Mouse (Mus musculus) hindbrain, embryonic 13.5 days (tissue): ENCODE measurements around the gene Sipa1. TPM values are rescaled to one million over a fixed set of nuclear protein-coding genes. Genes with fewer than 3 reads are reported as not detected.

ENCODE experiments used
- ATAC-seq: fragments of 200-750 bp; cut with Nextera tagmentation; 2 replicates; pipeline ENCODE4 v1.8.0; 2017; ENCODE audit warnings: moderate TSS enrichment; ENCODE audit not compliant: low FRiP score
- H3K27ac ChIP-seq: fragments of 300-500 bp; sonication (generic); 2 replicates; pipeline ENCODE4 v1.5.1; 2015; ENCODE audit warnings: inconsistent platforms, mild to moderate bottlenecking, moderate library complexity
- H3K27me3 ChIP-seq: fragments of 300-500 bp; sonication (generic); 2 replicates; pipeline ENCODE4 v1.6.1; 2015; ENCODE audit warnings: mild to moderate bottlenecking, inconsistent platforms
- H3K36me3 ChIP-seq: fragments of 300-500 bp; sonication (generic); 2 replicates; pipeline ENCODE4 v1.6.1; 2015; ENCODE audit warnings: mild to moderate bottlenecking, inconsistent platforms
- H3K4me1 ChIP-seq: fragments of 300-500 bp; sonication (generic); replicated peaks from 2 replicates; pipeline ENCODE4 v1.6.1; 2015; ENCODE audit warnings: inconsistent platforms
- H3K4me2 ChIP-seq: fragments of 300-500 bp; sonication (generic); 2 replicates; pipeline ENCODE4 v1.6.1; 2015; ENCODE audit warnings: inconsistent platforms, mild to moderate bottlenecking, moderate library complexity
- H3K4me3 ChIP-seq: fragments of 300-500 bp; sonication (generic); 2 replicates; pipeline ENCODE4 v1.5.1; 2015; ENCODE audit warnings: mild to moderate bottlenecking, inconsistent platforms
- H3K9ac ChIP-seq: fragments of 300-500 bp; sonication (generic); 2 replicates; pipeline ENCODE4 v1.6.1; 2015; ENCODE audit warnings: mild to moderate bottlenecking, inconsistent platforms
- H3K9me3 ChIP-seq: fragments of 300-500 bp; sonication (generic); 2 replicates; pipeline ENCODE4 v1.6.1; 2016; ENCODE audit warnings: inconsistent platforms
- WGBS: fragments of 180-500 bp; shearing (Covaris S2); methylation state at CpG from one replicate; pipeline ENCODE4 v1.1.7; 2015; 5-methylcytosine and 5-hydroxymethylcytosine counted together
- polyA plus RNA-seq: library from polyadenylated mRNA; unstranded; fragments of >200 nt; fragmentation: Nextera tagmentation; extraction: Ambion mirVana; gene quantifications from 2 replicates; pipeline ENCODE4 v1.2.1, GENCODE M21; 2015

The Sipa1 gene
- polyA plus RNA-seq, 1 experiment from 2014 or later: 15.4 TPM

DNA sequence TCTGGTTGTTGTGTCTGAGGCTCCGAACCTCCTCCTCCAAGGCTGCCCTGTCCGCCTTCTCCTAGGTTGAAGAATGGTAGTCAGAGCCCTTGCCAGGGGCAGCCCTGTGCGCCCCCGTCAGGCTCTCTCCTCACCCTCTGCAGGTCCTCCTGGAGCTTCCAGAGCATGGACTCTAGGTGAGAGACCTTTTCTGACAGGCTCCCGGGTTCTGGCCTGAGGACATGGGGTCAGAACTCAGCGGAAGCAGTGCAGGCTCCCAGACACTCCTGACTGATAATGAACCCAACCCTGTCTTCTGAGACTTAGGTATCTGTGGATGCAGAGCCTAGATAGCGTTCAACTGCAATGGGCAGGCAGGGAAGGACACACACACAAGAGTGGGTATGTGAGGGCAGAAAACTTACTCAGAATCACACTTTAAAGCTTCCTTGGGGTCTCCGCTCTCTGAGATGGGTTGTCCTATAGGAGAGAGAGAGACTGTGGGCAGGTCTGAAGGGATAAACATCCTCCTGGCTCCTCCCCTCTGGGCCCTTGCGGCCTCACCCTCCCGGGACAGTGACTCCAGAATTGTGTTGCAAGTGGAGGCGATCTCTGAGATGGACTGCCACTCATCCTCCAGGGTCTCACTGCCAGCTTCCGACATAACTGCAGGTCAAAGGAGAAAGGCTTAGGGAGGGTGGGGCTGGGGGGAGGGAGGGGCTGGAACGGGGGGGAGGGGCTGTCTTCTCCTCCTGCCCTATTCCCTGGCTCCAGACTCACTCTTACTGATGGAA, 11.8 kb downstream of the Sipa1 start:
- no peak overlapping the region for H3K9ac ChIP-seq
- 62% methylated on average over 13 of the region's 13 CpGs for WGBS
- H3K27ac ChIP-seq: no peak overlapping the region
- peaks cover 41% of the 10 kb centered on the region for H3K27me3 ChIP-seq
- H3K36me3 ChIP-seq: peaks cover 20% of the 10 kb centered on the region
- no peak overlapping the region for H3K4me2 ChIP-seq
- peaks cover 35% of the 10 kb centered on the region for H3K4me1 ChIP-seq
- no peaks in the 10 kb centered on the region for H3K9me3 ChIP-seq
- no peak overlapping the region for H3K4me3 ChIP-seq
- no peak for ATAC-seq

DNA sequence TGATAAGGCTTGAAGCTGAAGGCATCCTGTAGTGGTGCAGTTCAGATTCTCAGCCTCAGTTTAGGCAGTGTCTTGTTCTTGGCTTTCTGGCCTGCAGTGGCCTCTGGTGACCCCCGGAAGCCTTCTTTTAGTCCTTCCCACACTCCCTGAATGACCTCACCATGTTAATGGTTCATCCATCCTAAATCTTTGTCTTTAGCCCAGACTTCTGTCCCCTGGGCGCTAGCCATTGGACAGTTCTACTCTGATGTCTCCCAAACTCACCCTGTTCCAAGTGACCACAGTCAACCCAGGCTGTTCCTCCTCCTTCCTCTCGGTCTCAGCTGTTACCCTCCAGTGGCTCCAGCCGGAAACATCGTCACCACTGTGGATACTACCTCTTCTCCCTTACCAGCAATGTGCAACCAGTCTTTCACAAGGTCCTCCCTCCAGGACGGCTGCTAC, 14.2 kb downstream of the Sipa1 start:
- H3K36me3 ChIP-seq: peaks cover 44% of the 10 kb centered on the region
- peaks cover 26% of the 10 kb centered on the region for H3K4me1 ChIP-seq
- peak overlapping the region; percentile 72 for H3K9ac ChIP-seq
- H3K9me3 ChIP-seq: no peaks in the 10 kb centered on the region
- peak overlapping the region; percentile 56 for H3K4me2 ChIP-seq
- H3K4me3 ChIP-seq: peak overlapping the region; percentile 25
- WGBS: 76% methylated on average over 6 of the region's 6 CpGs
- H3K27me3 ChIP-seq: peaks cover 18% of the 10 kb centered on the region
- no peak for ATAC-seq
- peak overlapping the region; percentile 88 for H3K27ac ChIP-seq

DNA sequence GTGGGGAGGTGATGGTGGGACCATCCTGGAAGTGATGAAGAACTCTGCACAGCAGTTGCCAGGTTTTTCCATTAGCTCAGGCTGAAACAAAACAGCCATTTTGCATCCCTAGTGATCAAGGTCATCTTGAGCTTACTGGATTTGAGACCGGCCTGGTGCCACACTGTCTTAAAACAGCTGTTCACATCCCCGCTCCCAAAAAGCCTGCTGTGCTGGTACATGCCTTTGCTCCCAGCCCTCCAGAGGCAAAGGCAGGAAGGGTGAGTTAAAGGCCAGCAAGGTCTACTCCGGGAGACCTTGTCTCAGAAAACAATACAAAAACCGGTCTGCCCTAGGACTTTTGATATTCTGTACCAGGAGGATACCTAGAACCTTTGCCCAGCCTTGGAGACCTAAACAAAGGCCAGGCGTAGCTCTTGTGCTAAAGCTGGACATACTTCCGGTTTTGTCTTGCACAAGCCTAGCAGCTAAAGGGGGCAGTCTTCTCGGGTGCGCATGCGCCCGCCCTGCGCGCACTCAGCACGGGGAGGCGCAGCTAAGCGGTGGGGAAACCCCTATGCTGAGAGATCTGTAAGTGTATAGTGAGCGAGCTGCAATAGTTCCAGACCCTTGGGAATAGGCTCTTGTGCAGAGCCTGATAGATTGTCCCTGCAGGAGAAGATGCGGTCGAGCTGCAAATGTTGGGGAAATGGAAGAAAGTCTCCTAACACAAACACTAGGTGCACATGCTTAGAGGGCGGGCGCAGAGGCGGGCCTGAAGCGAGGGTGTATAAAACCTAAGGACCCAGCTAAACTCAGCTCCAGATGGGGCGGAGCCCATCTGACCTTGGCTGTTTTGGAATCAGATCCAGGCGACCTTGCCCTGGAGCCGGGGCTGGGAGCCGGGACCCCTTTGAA, 14.9 kb downstream of the Sipa1 start:
- WGBS: 13% methylated on average over 26 of the region's 26 CpGs
- Histone ChIP-seq H3K4me1 (peaks cover 20% of the 10 kb centered on the region), H3K27me3 (peaks cover 11% of the 10 kb centered on the region), H3K9me3 (no peaks in the 10 kb centered on the region), H3K9ac (peak overlapping the region; percentile 72), H3K4me2 (peak overlapping the region; percentile 56), H3K27ac (peak overlapping the region; percentile 88), H3K4me3 (peak overlapping the region; percentile 25), H3K36me3 (peaks cover 51% of the 10 kb centered on the region)
- ATAC-seq: peak; percentile 90

DNA sequence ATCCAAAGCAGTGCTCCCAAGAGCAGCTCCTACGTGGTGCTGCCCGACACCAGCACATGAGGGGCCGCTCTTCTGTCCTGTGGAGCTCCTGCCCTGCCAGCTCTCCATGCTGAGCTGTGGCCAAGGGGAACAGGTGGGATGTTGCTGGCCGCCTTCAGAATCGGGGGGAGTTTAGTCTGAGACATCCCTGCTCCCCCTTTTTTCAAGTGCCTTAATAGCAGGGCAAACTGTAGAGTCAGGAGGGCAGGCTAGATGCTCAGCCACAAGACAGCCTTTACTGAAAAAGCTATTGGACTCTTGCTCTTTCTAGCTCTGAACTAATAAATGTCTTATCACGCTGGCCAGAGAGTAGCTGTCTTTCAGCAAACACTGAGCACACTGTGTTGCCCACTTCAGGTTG, 15.7 kb downstream of the Sipa1 start:
- WGBS: 94% methylated on average over 6 of the region's 6 CpGs
- no peak for ATAC-seq
- Histone ChIP-seq H3K4me2 (no peak overlapping the region), H3K36me3 (peaks cover 57% of the 10 kb centered on the region), H3K9me3 (no peaks in the 10 kb centered on the region), H3K4me3 (no peak overlapping the region), H3K27me3 (peaks cover 3% of the 10 kb centered on the region), H3K27ac (peak overlapping the region; percentile 88), H3K9ac (0 out of 2 replicates have a peak overlapping the region, but pooled peaks have one; percentile 72), H3K4me1 (peaks cover 19% of the 10 kb centered on the region)

DNA sequence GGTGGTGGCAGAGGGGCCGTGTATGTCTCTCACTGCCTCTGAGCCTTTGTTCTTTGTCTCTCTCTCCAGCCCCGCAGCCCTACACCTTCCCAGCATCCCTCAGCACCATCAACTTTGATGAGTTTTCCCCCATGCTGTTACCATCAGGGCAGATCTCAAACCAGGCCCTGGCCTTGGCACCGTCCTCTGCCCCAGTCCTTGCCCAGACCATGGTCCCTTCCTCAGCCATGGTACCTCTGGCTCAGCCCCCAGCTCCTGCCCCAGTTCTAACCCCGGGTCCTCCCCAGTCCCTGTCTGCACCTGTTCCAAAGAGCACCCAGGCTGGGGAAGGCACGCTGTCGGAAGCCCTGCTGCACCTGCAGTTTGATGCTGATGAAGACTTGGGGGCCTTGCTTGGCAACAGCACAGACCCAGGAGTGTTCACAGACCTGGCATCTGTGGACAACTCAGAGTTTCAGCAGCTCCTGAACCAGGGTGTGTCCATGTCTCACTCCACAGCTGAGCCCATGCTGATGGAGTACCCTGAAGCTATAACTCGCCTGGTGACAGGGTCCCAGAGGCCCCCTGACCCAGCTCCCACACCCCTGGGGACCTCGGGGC, 16.7 kb downstream of the Sipa1 start:
- Histone ChIP-seq H3K27ac (no peak overlapping the region), H3K4me2 (no peak overlapping the region), H3K4me1 (peaks cover 19% of the 10 kb centered on the region), H3K4me3 (no peak overlapping the region), H3K9me3 (no peaks in the 10 kb centered on the region), H3K9ac (no peak overlapping the region), H3K27me3 (no peaks in the 10 kb centered on the region), H3K36me3 (peaks cover 67% of the 10 kb centered on the region)
- WGBS: 95% methylated on average over 8 of the region's 8 CpGs
- no peak for ATAC-seq

DNA sequence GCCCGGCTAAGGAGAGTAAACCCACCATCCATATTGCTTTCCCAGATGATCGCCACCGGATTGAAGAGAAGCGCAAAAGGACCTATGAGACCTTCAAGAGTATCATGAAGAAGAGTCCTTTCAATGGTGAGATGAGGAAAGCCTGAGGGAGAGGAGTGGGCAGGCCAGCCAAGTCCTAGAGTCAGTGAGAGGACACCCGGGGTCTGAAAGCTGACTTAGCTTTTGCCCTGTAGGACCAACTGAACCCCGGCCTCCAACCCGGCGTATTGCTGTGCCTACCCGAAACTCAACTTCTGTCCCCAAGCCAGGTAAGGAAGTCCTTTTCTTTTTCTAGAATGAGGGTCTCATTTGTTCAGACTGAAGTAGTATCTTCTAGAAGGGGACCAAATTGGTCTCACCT, 18.2 kb downstream of the Sipa1 start:
- H3K27me3 ChIP-seq: no peaks in the 10 kb centered on the region
- H3K4me3 ChIP-seq: no peak overlapping the region
- H3K4me2 ChIP-seq: no peak overlapping the region
- H3K9ac ChIP-seq: no peak overlapping the region
- 95% methylated on average over 9 of the region's 9 CpGs for WGBS
- ATAC-seq: no peak
- peaks cover 78% of the 10 kb centered on the region for H3K36me3 ChIP-seq
- H3K4me1 ChIP-seq: peaks cover 21% of the 10 kb centered on the region
- no peaks in the 10 kb centered on the region for H3K9me3 ChIP-seq
- no peak overlapping the region for H3K27ac ChIP-seq

DNA sequence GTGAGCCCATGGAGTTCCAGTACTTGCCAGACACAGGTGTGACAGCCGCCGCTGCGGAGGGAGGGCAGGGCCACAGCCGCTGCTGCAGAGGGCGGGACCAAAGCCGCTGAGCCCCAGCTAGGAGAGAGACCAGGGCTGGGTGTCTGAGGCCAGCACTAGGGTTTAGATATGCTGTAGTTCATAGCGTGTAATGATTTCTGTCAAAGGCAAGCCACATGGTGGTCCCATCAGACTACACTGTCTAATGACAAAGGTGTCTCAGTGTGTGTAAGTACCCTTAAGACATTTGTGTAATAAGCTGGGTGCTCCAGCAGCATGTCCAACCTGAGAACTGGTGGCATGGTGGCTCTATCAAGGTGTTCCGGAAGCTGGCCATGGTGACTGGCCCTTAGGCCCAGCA, 21.9 kb downstream of the Sipa1 start:
- H3K4me3 ChIP-seq: no peak overlapping the region
- 91% methylated on average over 8 of the region's 8 CpGs for WGBS
- no peak for ATAC-seq
- no peak overlapping the region for H3K27ac ChIP-seq
- peaks cover 21% of the 10 kb centered on the region for H3K4me1 ChIP-seq
- H3K9me3 ChIP-seq: no peaks in the 10 kb centered on the region
- no peak overlapping the region for H3K4me2 ChIP-seq
- no peak overlapping the region for H3K9ac ChIP-seq
- peaks cover 75% of the 10 kb centered on the region for H3K36me3 ChIP-seq
- no peaks in the 10 kb centered on the region for H3K27me3 ChIP-seq

DNA sequence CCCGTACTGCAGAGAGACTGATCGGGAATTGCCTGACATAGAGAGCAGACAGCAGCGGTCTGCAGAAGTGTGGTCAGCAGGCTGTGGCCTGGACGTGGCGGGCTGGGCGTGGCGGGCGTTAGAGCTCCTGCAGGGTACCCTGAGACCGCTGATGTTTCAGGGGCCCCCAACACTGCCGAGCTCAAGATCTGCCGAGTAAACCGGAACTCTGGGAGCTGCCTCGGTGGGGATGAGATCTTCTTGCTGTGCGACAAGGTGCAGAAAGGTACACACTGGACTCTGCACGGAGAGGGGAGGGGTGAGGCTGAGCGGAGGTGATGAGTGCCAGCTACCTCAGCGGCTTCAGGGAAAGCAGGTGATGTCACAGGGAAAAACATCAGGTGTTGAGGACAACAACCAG, 22.5 kb downstream of the Sipa1 start:
- H3K4me3 ChIP-seq: no peak overlapping the region
- H3K27me3 ChIP-seq: no peaks in the 10 kb centered on the region
- no peaks in the 10 kb centered on the region for H3K9me3 ChIP-seq
- no peak for ATAC-seq
- 94% methylated on average over 17 of the region's 17 CpGs for WGBS
- peaks cover 24% of the 10 kb centered on the region for H3K4me1 ChIP-seq
- no peak overlapping the region for H3K9ac ChIP-seq
- no peak overlapping the region for H3K27ac ChIP-seq
- H3K4me2 ChIP-seq: no peak overlapping the region
- peaks cover 69% of the 10 kb centered on the region for H3K36me3 ChIP-seq

DNA sequence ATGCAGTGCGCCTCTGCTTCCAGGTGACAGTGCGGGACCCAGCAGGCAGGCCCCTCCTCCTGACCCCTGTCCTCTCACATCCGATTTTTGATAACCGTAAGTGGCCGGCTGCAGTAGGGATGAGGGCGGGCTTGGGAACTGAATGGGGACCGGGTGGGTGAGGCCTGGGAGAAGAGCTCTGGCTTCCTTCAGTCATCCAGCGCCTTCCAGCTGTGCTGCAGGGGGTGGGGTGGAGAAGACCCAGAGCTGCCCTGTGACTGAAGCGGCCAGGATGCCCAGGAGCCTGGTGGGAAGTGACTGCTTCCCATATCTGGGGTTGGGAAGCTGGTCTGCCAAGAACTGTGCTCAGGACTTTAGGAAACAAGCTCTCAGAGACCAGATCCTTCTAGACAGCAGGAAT, 23.2 kb downstream of the Sipa1 start:
- no peaks in the 10 kb centered on the region for H3K9me3 ChIP-seq
- peaks cover 24% of the 10 kb centered on the region for H3K4me1 ChIP-seq
- H3K27me3 ChIP-seq: no peaks in the 10 kb centered on the region
- no peak overlapping the region for H3K27ac ChIP-seq
- H3K4me2 ChIP-seq: no peak overlapping the region
- no peak overlapping the region for H3K9ac ChIP-seq
- H3K36me3 ChIP-seq: peaks cover 62% of the 10 kb centered on the region
- ATAC-seq: no peak
- no peak overlapping the region for H3K4me3 ChIP-seq
- 67% methylated on average over 9 of the region's 9 CpGs for WGBS

DNA sequence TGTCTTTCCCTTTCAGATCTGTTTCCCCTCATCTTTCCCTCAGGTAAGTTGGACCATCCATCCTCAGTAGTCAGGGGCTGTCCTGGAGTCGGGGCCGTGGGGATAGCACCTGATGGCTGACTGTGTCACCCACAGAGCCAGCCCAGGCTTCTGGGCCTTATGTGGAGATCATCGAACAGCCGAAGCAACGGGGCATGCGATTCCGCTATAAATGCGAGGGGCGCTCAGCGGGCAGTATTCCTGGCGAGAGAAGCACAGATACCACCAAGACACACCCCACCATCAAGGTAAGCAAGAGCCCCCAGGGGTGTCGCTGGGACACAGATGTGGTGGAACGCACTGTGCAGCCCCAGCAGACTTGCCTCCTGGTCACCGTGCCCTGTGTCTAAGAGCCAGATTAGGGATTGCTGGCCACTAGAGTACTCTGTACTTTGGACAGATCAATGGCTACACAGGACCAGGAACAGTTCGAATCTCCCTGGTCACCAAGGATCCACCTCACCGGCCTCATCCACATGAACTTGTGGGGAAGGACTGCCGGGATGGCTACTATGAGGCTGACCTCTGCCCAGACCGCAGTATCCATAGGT, 25.0 kb downstream of the Sipa1 start:
- Histone ChIP-seq H3K27ac (peak overlapping the region; percentile 93), H3K9ac (peak overlapping the region; percentile 94), H3K27me3 (no peaks in the 10 kb centered on the region), H3K36me3 (peaks cover 45% of the 10 kb centered on the region), H3K9me3 (no peaks in the 10 kb centered on the region), H3K4me1 (peaks cover 24% of the 10 kb centered on the region), H3K4me3 (peak overlapping the region; percentile 79), H3K4me2 (peak overlapping the region; percentile 67)
- WGBS: 90% methylated on average over 18 of the region's 18 CpGs
- no peak for ATAC-seq

DNA sequence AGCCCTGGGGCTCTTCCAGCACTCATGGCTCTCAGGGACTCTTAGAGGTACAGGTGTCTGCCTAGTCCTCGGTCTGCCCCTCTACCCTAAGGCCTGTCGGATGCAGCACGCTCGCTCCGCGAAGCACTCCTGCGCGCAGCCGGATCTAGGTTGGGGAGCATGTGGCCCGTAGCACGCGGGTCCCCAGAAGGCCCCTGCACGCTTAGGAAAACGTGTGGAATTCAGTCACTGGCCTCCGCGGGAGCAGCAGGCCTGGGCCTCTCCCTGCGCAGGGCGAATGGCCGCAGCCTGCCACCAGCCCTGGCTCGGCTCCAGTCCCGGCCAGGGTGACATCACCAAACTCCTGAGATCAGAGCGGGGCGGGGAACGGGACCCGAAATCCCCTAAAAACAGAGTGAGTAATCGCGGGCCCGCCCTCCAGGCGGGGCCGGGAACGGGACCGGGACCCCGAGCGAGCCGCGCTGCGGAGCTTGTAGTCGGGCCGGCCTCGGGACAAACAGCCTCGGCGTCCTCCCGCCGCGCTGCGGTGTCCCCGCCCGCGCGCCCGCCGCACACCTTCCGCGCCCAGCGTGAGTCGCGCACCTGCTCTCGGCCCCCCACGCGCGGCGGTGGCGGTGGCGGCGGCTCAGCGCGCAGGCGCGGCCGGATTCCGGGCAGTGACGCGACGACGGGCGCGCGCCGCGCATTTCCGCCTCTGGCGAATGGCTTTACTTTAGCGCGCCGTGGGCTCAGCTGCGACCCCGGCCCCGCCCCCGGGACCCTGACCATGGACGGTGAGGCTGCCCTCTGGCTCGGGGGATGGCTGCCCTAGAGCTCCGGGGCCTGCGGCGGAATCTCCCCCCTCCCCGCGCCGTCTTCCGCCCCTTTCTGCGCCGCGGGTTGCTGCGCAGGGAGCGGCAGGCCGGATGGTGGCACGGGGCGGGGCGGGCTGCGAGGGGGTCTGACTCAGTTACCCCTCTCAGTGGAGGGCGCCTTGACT, 26.1 kb downstream of the Sipa1 start, which contains the start of gene Rela:
TSS of gene Rela (plus strand) at position 415 of the 979 bp plus-strand sequence.
- Histone ChIP-seq H3K27ac (peak within 1 kb of the TSS; percentile 93), H3K9me3 (no peaks in the 10 kb centered on the region), H3K36me3 (peaks cover 34% of the 10 kb centered on the region), H3K27me3 (no peaks in the 10 kb centered on the region), H3K4me1 (peaks cover 24% of the 10 kb centered on the region), H3K4me2 (peak within 1 kb of the TSS; percentile 67), H3K9ac (peak within 1 kb of the TSS; percentile 94), H3K4me3 (peak within 1 kb of the TSS; percentile 79)
- ATAC-seq: peak; percentile 85
- WGBS: 0% methylated on average over 62 of the region's 109 CpGs
